Comparison of ENCODE assay signal across 27 mouse cellular contexts in genomic region chr9:99325208-99325929, GRCm38 (mm10). TPM values are rescaled to one million over a fixed set of nuclear protein-coding genes. Genes with fewer than 3 reads are reported as not detected.
DNase-seq lines count a peak whose midpoint lies in the region; ATAC-seq and TF ChIP-seq lines count a peak whose summit lies in the region.
"Had no signal": no experiment of that assay in that cellular context is flagged by ENCODE, and none has a peak within 500 bp of the region (broad histone marks: within the 10 kb centered on the region; RNA-seq: fewer than 3 reads in every experiment).

No protein-coding gene starts in this region.

- DNase-seq in forebrain, embryonic 14.5 days (ENCODE audit: low spot score) = peak; percentile 12
- DNase-seq in lung, adult 2 months = no peak
- DNase-seq in lung, postnatal 10 days = peak; percentile 22
- DNase-seq in lung, postnatal 36 days = no peak
- DNase-seq in brain, embryonic 14.5 days (ENCODE audit: low read depth) = peak; percentile 37
- DNase-seq: adrenal gland, postnatal 10 days; B cell, adult 2 months; cerebellum, adult 11-12 months; cerebellum, adult 8-10 months; cerebellum, postnatal 10 days; cerebellum, postnatal 36 days; embryo, embryonic 11 days; gastrocnemius, postnatal 25 days; heart, adult 18-20 months; heart, postnatal 10 days; heart, postnatal 36 days had no signal

- no peak overlapping the region for H3K4me2 ChIP-seq in forebrain, embryonic 14.5 days (ENCODE audit: low read length)
- no peak overlapping the region for H3K4me2 ChIP-seq in forebrain, embryonic 15.5 days (replicated peaks)
- no peak overlapping the region for H3K4me2 ChIP-seq in lung, embryonic 15.5 days
- H3K4me2 ChIP-seq: embryonic facial prominence, embryonic 15.5 days; heart, embryonic 12.5 days; heart, embryonic 15.5 days; hindbrain, embryonic 13.5 days had no signal

- H3K27me3 ChIP-seq in forebrain, embryonic 14.5 days (replicated peaks; ENCODE audit: control insufficient read depth, insufficient read depth, low read length) = no peaks in the 10 kb centered on the region
- H3K27me3 ChIP-seq in forebrain, embryonic 15.5 days = no peaks in the 10 kb centered on the region
- no peaks in the 10 kb centered on the region for H3K27me3 ChIP-seq in lung, embryonic 15.5 days
- H3K27me3 ChIP-seq: CH12.LX; embryonic facial prominence, embryonic 15.5 days; heart, embryonic 15.5 days; Patski had no signal

- H3K4me3 ChIP-seq in forebrain, embryonic 14.5 days (ENCODE audit: low read depth, low read length) = no peak overlapping the region
- H3K4me3 ChIP-seq in forebrain, embryonic 15.5 days = no peak overlapping the region
- no peak overlapping the region for H3K4me3 ChIP-seq in lung, embryonic 15.5 days
- H3K4me3 ChIP-seq in lung, adult 2 months (replicated peaks; ENCODE audit: extremely low read depth, low read depth, low read length) = no peak overlapping the region
- H3K4me3 ChIP-seq: embryonic facial prominence, embryonic 15.5 days; heart, embryonic 12.5 days; heart, embryonic 15.5 days; hindbrain, embryonic 10.5 days; hindbrain, embryonic 13.5 days had no signal

- no peaks in the 10 kb centered on the region for H3K9me3 ChIP-seq in forebrain, embryonic 14.5 days (replicated peaks; ENCODE audit: control insufficient read depth, low read length)
- H3K9me3 ChIP-seq in forebrain, embryonic 15.5 days = no peaks in the 10 kb centered on the region
- H3K9me3 ChIP-seq in lung, embryonic 15.5 days = no peaks in the 10 kb centered on the region
- H3K9me3 ChIP-seq: embryonic facial prominence, embryonic 15.5 days; G1E; heart, embryonic 12.5 days; heart, embryonic 15.5 days; hindbrain, embryonic 10.5 days; hindbrain, embryonic 13.5 days had no signal

- WGBS in forebrain, embryonic 14.5 days = 85% methylated on average over 7 of the region's 7 CpGs
- 81% methylated on average over 7 of the region's 7 CpGs for WGBS in forebrain, embryonic 15.5 days
- WGBS in lung, embryonic 15.5 days = 58% methylated on average over 7 of the region's 7 CpGs
- 65% methylated on average over 7 of the region's 7 CpGs for WGBS in lung, adult 2 months

- ATAC-seq in forebrain, embryonic 14.5 days = no peak
- ATAC-seq in forebrain, embryonic 15.5 days (replicated peaks) = no peak
- ATAC-seq in lung, embryonic 15.5 days (ENCODE audit: borderline replicate concordance, extremely low read depth, low FRiP score, low TSS enrichment) = peak; percentile 48; the same call in 1 of the 2 replicates
- ATAC-seq: hindbrain, embryonic 16.5 days; Patski had no signal

- no peak for TF ChIP-seq CTCF in lung, adult 2 months (IDR thresholded peaks at IDR 0.05; ENCODE audit: insufficient read depth, low read length)
- TF ChIP-seq CTCF in brain, embryonic 14.5 days (IDR thresholded peaks at IDR 0.05; ENCODE audit: borderline replicate concordance, extremely low read depth, insufficient read depth, insufficient read length) = no peak

- H3K27ac ChIP-seq in forebrain, embryonic 14.5 days (ENCODE audit: low read depth, low read length) = no peak overlapping the region
- no peak overlapping the region for H3K27ac ChIP-seq in forebrain, embryonic 15.5 days (replicated peaks)
- H3K27ac ChIP-seq in lung, embryonic 15.5 days = no peak overlapping the region; the same call in 1 of the 2 replicates
- H3K27ac ChIP-seq: embryonic facial prominence, embryonic 15.5 days; heart, embryonic 15.5 days; hindbrain, embryonic 10.5 days; hindbrain, embryonic 13.5 days had no signal

- no peak overlapping the region for H3K9ac ChIP-seq in forebrain, embryonic 14.5 days (ENCODE audit: low read length)
- H3K9ac ChIP-seq in forebrain, embryonic 15.5 days (replicated peaks) = no peak overlapping the region
- no peak overlapping the region for H3K9ac ChIP-seq in lung, embryonic 15.5 days
- H3K9ac ChIP-seq: embryonic facial prominence, embryonic 15.5 days; heart, embryonic 12.5 days; heart, embryonic 15.5 days; hindbrain, embryonic 13.5 days had no signal

- 0 out of 2 replicates have a peak, but pooled peaks cover 2% of the 10 kb centered on the region for H3K4me1 ChIP-seq in forebrain, embryonic 14.5 days (ENCODE audit: control insufficient read depth, insufficient read depth, low read length)
- peaks cover 24% of the 10 kb centered on the region for H3K4me1 ChIP-seq in forebrain, embryonic 15.5 days
- H3K4me1 ChIP-seq in lung, embryonic 15.5 days = 0 out of 2 replicates have a peak, but pooled peaks cover 17% of the 10 kb centered on the region
- no peaks in the 10 kb centered on the region for H3K4me1 ChIP-seq in lung, adult 2 months (ENCODE audit: control insufficient read depth, insufficient read depth, low read length)
- H3K4me1 ChIP-seq: heart, embryonic 12.5 days; heart, embryonic 15.5 days had no signal

- H3K36me3 ChIP-seq in forebrain, embryonic 14.5 days (ENCODE audit: control insufficient read depth, insufficient read depth, low read length) = no peaks in the 10 kb centered on the region
- H3K36me3 ChIP-seq in forebrain, embryonic 15.5 days = no peaks in the 10 kb centered on the region
- no peaks in the 10 kb centered on the region for H3K36me3 ChIP-seq in lung, embryonic 15.5 days
- H3K36me3 ChIP-seq: embryonic facial prominence, embryonic 15.5 days; G1E; heart, embryonic 12.5 days; heart, embryonic 15.5 days; hindbrain, embryonic 10.5 days; hindbrain, embryonic 13.5 days had no signal

- no peak for TF ChIP-seq POLR2A in lung, adult 2 months (IDR thresholded peaks at IDR 0.05; ENCODE audit: borderline replicate concordance, extremely low read depth, low read depth, low read length)
- TF ChIP-seq POLR2A in brain, embryonic 14.5 days (IDR thresholded peaks at IDR 0.05; ENCODE audit: borderline replicate concordance, extremely low read depth, insufficient read depth, insufficient read length, poor library complexity, severe bottlenecking) = no peak

RNA-seq across cellular contexts. Expression of gene Esyt3, which starts 33.0 kb away (rescaled TPM):
- 0.52 and 0.58 TPM in 2 replicates for polyA plus RNA-seq in forebrain, embryonic 14.5 days (2014; fragmentation: Nextera tagmentation; extraction: Ambion mirVana)
- polyA plus RNA-seq in forebrain, embryonic 15.5 days (2015; fragmentation: Nextera tagmentation; extraction: Ambion mirVana) = 0.46 and 0.86 TPM in 2 replicates
- polyA plus RNA-seq in lung, embryonic 15.5 days (2015; fragmentation: Nextera tagmentation; extraction: Ambion mirVana) = 0.78 and 0.98 TPM in 2 replicates
- polyA plus RNA-seq in lung, adult 2 months (2012; rRNA removed) = 6.0 and 11.0 TPM in 2 replicates
- 0.56 and 0.63 TPM in 2 replicates for polyA plus RNA-seq in brain, embryonic 14.5 days (2012; rRNA removed)
- polyA plus RNA-seq: G1E had no signal

Comparison
In these comparisons a context has a peak if more than half of its experiments do, and no peak if none do; other contexts are left out.
1. DNase-seq: peak in forebrain, embryonic 14.5 days (single experiment), lung, postnatal 10 days (single experiment) and brain, embryonic 14.5 days (single experiment); none in lung, adult 2 months (single experiment) and lung, postnatal 36 days (single experiment).